Mouse (Mus musculus): ENCODE results near the gene Fam126a.

The Fam126a gene

GRCm38 (mm10) chr5:24039423-24039822 lies 8.9 kb upstream of the Fam126a start:
- DNase-seq, result no peak

- DNase-seq, result no peak
Measured at GRCm38 (mm10) chr5:24038819-24039218, 8.3 kb upstream of the Fam126a start.

- no peak for DNase-seq
Measured at GRCm38 (mm10) chr5:24038190-24038589, 7.7 kb upstream of the Fam126a start.

- DNase-seq, result no peak
Measured at GRCm38 (mm10) chr5:24036731-24037130, 6.2 kb upstream of the Fam126a start.

- DNase-seq, result no peak
Measured at GRCm38 (mm10) chr5:24034970-24035369, 4.5 kb upstream of the Fam126a start.

GRCm38 (mm10) chr5:24034091-24034490 lies 3.6 kb upstream of the Fam126a start:
- no peak for DNase-seq

GRCm38 (mm10) chr5:24029946-24030578 lies 428 bp downstream of the Fam126a start:
- no peak for DNase-seq

- DNase-seq, result no peak
Measured at GRCm38 (mm10) chr5:24029331-24029771, 1.1 kb downstream of the Fam126a start.

GRCm38 (mm10) chr5:24024957-24025356 lies 5.5 kb downstream of the Fam126a start:
- no peak for DNase-seq

- DNase-seq, result no peak
Measured at GRCm38 (mm10) chr5:24023226-24023625, 7.3 kb downstream of the Fam126a start.

GRCm38 (mm10) chr5:24021683-24022082 lies 8.8 kb downstream of the Fam126a start:
- no peak for DNase-seq

GRCm38 (mm10) chr5:24020380-24020779 lies 10.1 kb downstream of the Fam126a start:
- DNase-seq, result no peak

GRCm38 (mm10) chr5:24019341-24020185 lies 10.9 kb downstream of the Fam126a start:
- DNase-seq, result no peak

- DNase-seq, result no peak
Measured at GRCm38 (mm10) chr5:24018621-24019261, 11.7 kb downstream of the Fam126a start.

GRCm38 (mm10) chr5:24016912-24017311 lies 13.6 kb downstream of the Fam126a start:
- no peak for DNase-seq

- DNase-seq, result no peak
Measured at GRCm38 (mm10) chr5:24013338-24014003, 17.0 kb downstream of the Fam126a start.

GRCm38 (mm10) chr5:23999083-23999671 lies 31.3 kb downstream of the Fam126a start:
- DNase-seq, result no peak

GRCm38 (mm10) chr5:23995951-23996350 lies 34.5 kb downstream of the Fam126a start:
- no peak for DNase-seq

GRCm38 (mm10) chr5:23994929-23995328 lies 35.6 kb downstream of the Fam126a start:
- no peak for DNase-seq

- no peak for DNase-seq
Measured at GRCm38 (mm10) chr5:23994231-23994630, 36.3 kb downstream of the Fam126a start.

- no peak for DNase-seq
Measured at GRCm38 (mm10) chr5:23993553-23993894, 37.0 kb downstream of the Fam126a start.

GRCm38 (mm10) chr5:23992876-23993552 lies 37.5 kb downstream of the Fam126a start:
- DNase-seq, result no peak
